Mouse (Mus musculus) spleen, adult 12 weeks (tissue): ENCODE measurements around the gene Dlg3.

Experiments used
- DNase-seq: peaks from one replicate; pipeline ENCODE4 v3.0.0; 2022; ENCODE audit warnings: low spot score

Gene Dlg3

GRCm38 (mm10) chrX:100797851-100798527 is 30.5 kb downstream of the Dlg3 start:
- DNase-seq = no peak

GRCm38 (mm10) chrX:100800643-100801042 is 33.1 kb downstream of the Dlg3 start:
- DNase-seq = no peak

- DNase-seq = no peak
These were observed 34.5 kb downstream of the Dlg3 start for GRCm38 (mm10) chrX:100802034-100802433.

- no peak for DNase-seq
These were observed 43.6 kb downstream of the Dlg3 start for GRCm38 (mm10) chrX:100811129-100811528.

- DNase-seq = no peak
These were observed 46.6 kb downstream of the Dlg3 start for GRCm38 (mm10) chrX:100814139-100814538.

- DNase-seq = no peak
These were observed 48.2 kb downstream of the Dlg3 start for GRCm38 (mm10) chrX:100815766-100816165.

GRCm38 (mm10) chrX:100818681-100819080 is 51.2 kb downstream of the Dlg3 start:
- no peak for DNase-seq

GRCm38 (mm10) chrX:100821149-100821548 is 53.6 kb downstream of the Dlg3 start:
- no peak for DNase-seq

GRCm38 (mm10) chrX:100825557-100825956 is 58.0 kb downstream of the Dlg3 start:
- DNase-seq = no peak

GRCm38 (mm10) chrX:100832806-100833205 is 65.3 kb downstream of the Dlg3 start:
- no peak for DNase-seq

- DNase-seq = no peak
These were observed 71.7 kb downstream of the Dlg3 start for GRCm38 (mm10) chrX:100839211-100839610.
